Mouse (Mus musculus): ENCODE results near the gene Otx2. TPM values are rescaled to one million over a fixed set of nuclear protein-coding genes. Genes with fewer than 3 reads are reported as not detected.
"Not testable (repeated sequence)": the region's sequence is repeated elsewhere in the genome, so short reads cannot be mapped to it uniquely, and the experiment has no call there.

The Otx2 gene
- total RNA-seq, 2 experiments from 2014 or later, result 0.85 to 2.3 TPM

DNA sequence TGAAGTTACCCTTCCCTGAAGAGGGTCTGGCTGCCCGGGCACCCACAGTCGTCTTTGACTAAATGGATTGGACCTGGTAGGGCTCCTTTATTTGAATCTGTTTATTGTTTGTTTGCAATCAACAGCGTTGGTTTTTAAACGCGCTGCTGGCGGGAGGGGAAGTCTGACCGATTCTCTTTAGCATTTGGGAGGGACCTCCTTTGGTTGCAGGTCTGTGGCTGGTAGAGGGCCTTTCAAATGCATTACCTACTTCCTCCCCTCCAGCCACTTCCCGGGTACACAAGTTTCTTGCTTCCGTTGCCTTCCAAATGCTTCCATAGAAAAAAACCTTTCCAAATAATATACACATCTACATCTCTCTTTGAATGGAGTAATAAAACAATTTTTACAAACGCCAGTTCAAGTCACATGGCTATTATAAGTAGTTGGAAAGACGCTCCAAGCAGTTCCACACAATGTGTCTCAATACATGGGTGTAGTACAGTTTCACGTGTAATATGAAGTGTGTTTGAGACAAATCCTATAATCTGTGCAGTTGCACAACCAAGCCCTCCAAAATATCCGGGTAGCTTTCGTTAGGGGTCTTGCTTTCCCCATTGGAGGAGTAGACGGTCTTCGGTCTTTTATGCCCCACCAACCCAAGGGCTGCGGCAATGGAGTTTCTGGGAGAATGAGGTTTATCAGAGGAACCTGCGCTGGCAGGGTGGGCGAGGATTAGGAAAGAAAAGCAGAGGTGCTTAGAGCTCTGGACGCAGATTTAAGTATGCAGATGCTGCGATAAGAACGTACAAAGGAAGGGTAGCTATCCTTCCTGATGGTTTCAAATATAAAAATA lies 19.7 kb downstream of the Otx2 start:
- DNase-seq, result no peak

GRCm38 (mm10) chr14:48653081-48653480 lies 20.5 kb downstream of the Otx2 start:
- no peak for DNase-seq

GRCm38 (mm10) chr14:48652256-48652655 lies 21.4 kb downstream of the Otx2 start:
- no peak for DNase-seq

DNA sequence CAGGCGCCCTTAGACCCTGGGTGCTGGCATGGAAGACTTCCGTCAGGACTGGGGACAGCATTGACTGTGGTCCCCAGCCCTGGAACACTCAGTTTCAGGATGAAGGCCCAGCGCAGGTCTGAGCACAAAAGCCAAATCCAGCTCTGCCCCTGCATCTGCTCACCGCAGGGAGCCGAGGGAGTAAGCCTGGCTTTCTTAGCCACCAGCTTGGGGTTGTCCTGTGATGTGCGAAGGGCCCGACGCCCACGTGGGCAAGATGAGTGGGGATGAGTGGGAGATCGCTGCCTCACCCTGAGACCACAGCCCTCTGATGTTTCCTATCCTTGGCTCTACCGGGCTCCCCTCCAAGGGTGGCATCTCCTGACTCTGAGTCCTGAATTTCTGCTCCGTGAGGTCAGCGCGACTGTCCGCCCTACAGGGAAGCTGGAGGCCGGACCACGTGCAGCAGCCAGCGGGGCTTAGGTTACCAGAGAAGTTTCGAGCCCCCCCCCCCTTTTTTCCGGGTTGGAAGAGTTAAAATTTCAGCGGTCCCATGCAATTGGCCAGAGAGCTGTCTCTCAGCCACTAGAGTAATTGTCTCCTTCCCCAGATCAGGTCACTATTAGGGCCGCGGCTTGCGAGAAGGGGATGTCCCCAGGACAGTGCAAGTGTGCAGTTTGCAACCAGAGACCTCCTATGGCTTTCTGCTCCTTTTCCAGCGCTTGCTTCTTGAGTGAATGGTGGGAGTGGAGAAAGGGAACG lies 22.0 kb downstream of the Otx2 start:
- DNase-seq, result no peak

- no peak for DNase-seq
These were observed 31.9 kb downstream of the Otx2 start for GRCm38 (mm10) chr14:48641462-48642395.

DNA sequence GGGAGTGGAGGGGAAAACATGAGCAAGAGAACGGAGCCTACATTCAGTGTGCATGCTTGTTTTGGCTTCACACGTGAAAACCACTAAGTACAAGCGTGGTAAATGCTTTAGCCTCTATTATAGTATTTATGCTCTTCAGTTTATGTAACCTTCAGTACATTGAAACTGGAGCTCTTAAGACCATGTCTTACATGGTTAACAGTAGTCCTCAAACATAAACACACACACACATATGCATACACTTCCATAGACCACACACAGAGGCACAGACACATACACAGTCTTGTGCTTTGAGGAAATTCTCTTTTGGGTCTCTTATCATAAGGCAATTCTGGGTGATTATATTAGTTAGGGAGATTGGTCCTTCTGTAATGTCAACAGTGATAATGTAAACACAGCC lies 40.5 kb downstream of the Otx2 start:
- DNase-seq, result no peak

DNA sequence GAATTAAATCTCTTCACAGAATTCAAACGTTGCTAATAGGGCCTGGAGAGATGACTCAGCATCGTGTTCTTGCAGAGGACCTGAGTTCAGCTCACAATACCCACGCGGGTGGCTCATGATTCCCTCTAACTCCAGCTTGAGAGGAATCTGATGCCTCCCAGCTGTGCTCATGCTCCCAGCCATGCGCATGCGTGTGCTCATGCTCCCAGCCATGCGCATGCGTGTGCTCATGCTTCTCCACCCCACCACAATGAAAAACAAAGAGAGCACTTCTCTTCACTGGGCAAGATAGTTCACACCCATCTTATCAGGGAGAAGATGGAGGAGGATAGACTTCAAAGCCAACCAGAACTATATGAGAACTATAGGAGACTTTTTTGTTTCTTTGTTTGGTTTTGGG lies 41.3 kb downstream of the Otx2 start:
- no peak for DNase-seq

- DNase-seq, result no peak
These were observed 42.1 kb downstream of the Otx2 start for GRCm38 (mm10) chr14:48631486-48631885.

DNA sequence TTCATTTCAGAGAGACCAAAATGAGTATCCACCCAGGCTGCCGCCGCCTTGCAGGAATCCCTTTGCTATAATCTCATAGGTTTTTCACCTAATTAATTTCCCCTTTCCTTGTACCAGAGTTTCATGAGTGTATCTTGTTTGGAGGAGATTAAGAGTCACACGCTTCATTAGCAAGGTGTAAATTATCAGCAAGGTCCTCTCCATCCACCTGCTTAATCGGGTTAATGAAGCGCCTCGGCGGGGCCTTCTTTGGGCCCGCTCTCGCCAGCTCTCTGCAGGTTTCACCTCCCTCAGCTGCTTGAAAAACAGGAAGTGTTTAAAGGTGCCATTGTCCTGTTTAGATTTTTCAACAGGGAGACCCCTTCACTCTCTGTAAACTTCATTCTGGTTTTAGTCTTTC lies 44.2 kb downstream of the Otx2 start:
- no peak for DNase-seq

GRCm38 (mm10) chr14:48626271-48626670 lies 47.3 kb downstream of the Otx2 start:
- DNase-seq, result no peak

- DNase-seq, result no peak
These were observed 48.3 kb downstream of the Otx2 start for GRCm38 (mm10) chr14:48625331-48625694.

DNA sequence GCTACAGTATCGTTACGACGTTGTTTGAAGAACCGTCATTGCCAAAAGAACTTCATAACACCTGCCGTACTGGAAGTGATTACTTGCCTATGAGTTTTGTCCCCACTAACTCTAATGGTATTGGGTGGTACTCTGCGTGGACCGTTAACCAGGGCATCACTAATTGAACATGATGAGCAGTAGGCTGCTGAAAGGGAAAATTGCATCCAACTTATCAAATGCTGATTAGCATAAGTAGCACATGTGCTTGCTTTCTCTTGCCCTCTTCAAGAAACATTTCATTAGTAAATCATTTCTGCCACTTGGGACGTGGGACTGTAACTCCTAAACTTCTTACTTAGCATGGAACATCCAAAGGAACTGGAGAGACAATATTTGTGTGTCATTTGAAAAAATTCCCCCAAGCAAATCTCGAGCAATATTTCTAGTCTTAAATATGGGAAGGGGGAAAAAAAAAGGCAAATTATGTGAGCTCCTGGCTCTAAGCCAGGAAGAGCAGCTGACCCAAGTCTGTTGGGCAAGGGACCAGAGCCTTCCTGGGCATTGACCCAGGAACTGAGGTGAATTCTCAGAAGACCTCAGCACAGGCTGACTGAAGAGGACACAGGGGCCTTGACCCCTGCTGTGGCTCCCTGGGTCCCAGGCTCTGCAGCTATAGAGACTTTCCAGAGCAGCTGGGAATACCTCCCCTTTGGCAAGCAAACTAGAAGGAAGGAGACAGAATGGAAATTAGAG lies 48.9 kb downstream of the Otx2 start:
- DNase-seq, result no peak

DNA sequence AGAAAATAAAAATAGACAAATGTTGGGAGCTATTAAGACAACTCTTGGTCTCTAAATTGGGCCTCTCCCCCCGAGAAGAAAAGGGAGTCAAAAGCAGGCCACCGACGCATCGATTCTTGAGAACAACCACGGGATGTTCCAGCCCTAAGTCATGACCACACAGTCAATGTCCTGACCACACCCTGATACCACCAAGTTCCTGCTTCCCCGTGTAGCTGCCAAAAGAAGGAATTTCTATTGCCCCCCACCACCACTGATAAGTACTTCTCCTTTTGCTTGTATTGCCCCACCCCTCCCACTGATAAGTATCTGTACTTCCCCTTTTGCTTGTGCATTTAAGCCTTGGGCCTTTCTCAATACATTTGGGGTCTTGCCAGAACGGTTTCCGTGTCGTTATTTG lies 50.9 kb downstream of the Otx2 start:
- DNase-seq, result not testable (repeated sequence)

DNA sequence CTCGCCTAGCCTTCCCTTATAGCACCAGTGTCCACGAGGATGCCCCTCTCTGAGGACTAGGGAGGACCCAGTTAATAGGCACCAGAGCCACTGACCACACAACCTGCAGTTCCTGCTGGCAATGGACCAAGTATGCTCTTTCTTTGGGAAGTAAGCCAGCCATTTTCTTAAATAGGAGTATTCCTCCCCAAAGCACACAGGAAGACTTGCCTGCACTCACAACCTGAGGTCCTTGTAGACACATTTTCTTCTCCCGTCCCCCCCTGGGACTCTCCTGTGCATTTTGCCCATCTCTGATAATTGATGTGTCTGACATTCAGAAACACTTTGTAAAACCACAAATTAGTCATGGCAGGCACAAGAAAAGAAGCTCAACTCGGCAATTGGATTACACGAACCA lies 57.3 kb downstream of the Otx2 start:
- DNase-seq, result no peak

- peak in 1 of 2 experiments; percentile 5 for DNase-seq
These were observed 64.8 kb downstream of the Otx2 start for GRCm38 (mm10) chr14:48608641-48609310.

Other genes starting within 250 kb of the Otx2 start
- 10 to 100 TPM; 25.3 to 26.4 TPM for gene Tmem260, start 227.7 kb downstream of the Otx2 start, total RNA-seq (2021)

Data from layer of hippocampus, postnatal 36 days (tissue).